Mouse (Mus musculus) lung, embryonic 16.5 days (tissue): ENCODE measurements around the gene Ssna1. TPM values are rescaled to one million over a fixed set of nuclear protein-coding genes. Genes with fewer than 3 reads are reported as not detected.

ENCODE experiments used
- ATAC-seq: fragments of 200-750 bp; cut with Nextera tagmentation; 2 replicates; pipeline ENCODE4 v1.8.0; 2017; ENCODE audit warnings: low read depth, mild to moderate bottlenecking, moderate library complexity
- H3K27ac ChIP-seq: fragments of 300-500 bp; sonication (generic); 2 replicates; pipeline ENCODE4 v1.5.1; 2014; ENCODE audit warnings: mild to moderate bottlenecking, control low read depth, low read length
- H3K27me3 ChIP-seq: fragments of 300-500 bp; sonication (generic); 2 replicates; pipeline ENCODE4 v1.6.1; 2014; ENCODE audit warnings: low read depth, low read length, mixed read lengths; ENCODE audit not compliant: control insufficient read depth, insufficient read depth
- H3K36me3 ChIP-seq: fragments of 300-500 bp; sonication (generic); 2 replicates; pipeline ENCODE4 v1.6.1; 2014; ENCODE audit warnings: low read length; ENCODE audit not compliant: control insufficient read depth, insufficient read depth
- H3K4me1 ChIP-seq: fragments of 300-500 bp; sonication (generic); replicated peaks from 2 replicates; pipeline ENCODE4 v1.6.1; 2014; ENCODE audit warnings: low read length, mixed read lengths; ENCODE audit not compliant: control insufficient read depth, insufficient read depth
- H3K4me2 ChIP-seq: fragments of 300-500 bp; sonication (generic); 2 replicates; pipeline ENCODE4 v1.6.1; 2014; ENCODE audit warnings: low read depth, low read length, control low read depth
- H3K4me3 ChIP-seq: fragments of 300-500 bp; sonication (generic); 2 replicates; pipeline ENCODE4 v1.5.1; 2014; ENCODE audit warnings: mild to moderate bottlenecking, low read length, control low read depth
- H3K9ac ChIP-seq: fragments of 300-500 bp; sonication (generic); 2 replicates; pipeline ENCODE4 v1.6.1; 2014; ENCODE audit warnings: low read length, control low read depth
- H3K9me3 ChIP-seq: fragments of 300-500 bp; sonication (generic); 2 replicates; pipeline ENCODE4 v1.6.1; 2016; ENCODE audit warnings: low read length; ENCODE audit not compliant: control insufficient read depth
- WGBS: fragments of 180-500 bp; shearing (Covaris S2); extraction: QIAGEN DNeasy Blood & Tissue Kit; methylation state at CpG from one replicate; pipeline ENCODE4 v1.1.7; 2014; 5-methylcytosine and 5-hydroxymethylcytosine counted together
- polyA plus RNA-seq: library from polyadenylated mRNA; unstranded; fragments of >200 nt; fragmentation: Nextera tagmentation; extraction: Ambion mirVana; gene quantifications from 2 replicates; pipeline ENCODE4 v1.2.1, GENCODE M21; 2015

The Ssna1 gene
- 219 and 232 TPM in 2 replicates for polyA plus RNA-seq

DNA sequence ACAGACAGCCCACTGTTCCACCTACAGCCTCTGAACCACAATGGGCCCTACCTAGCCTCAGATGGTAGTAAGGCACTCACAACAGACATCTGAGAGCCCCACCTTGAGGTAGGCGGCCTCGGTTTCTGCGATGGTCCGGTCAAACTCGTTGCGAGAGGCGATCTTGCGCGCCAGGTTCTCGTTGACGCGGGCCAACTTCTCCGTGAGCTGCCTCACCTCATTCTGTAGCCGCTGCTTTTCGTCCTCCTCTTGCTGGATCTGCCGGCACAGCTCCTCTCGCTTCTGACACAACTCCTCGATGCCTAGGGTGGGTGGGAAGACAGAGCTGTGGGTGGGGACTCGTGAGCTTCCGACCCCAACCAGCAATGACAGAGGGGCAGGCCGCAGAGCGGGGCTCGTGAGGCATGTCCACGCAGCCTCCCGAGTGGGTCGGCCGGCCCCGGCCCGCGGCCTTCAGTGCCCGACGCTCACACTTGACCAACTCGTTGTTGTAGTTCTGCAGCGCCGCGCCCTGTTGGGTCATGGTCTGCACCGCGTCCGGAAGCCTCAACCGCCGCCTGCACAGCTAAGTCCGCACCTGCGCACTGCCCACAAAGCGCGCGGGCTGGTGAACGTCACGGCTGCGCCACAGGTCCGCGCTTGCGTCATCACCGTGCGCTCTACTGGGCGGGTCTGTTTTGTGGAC is at the start of gene Ssna1, which contains the start of gene Anapc2:
Ssna1 (minus strand) TSS at position 612 of the 685 bp plus-strand sequence.
Anapc2 (plus strand) TSS at position 652 of the 685 bp plus-strand sequence.
- Histone ChIP-seq H3K4me1 (peaks cover 16% of the 10 kb centered on the region), H3K27ac (peak within 1 kb of the TSS; percentile 82), H3K4me2 (peak within 1 kb of the TSS; percentile 88), H3K4me3 (peak within 1 kb of the TSS; percentile 79), H3K9me3 (no peaks in the 10 kb centered on the region), H3K36me3 (peaks cover 24% of the 10 kb centered on the region), H3K9ac (peak within 1 kb of the TSS; percentile 89), H3K27me3 (no peaks in the 10 kb centered on the region)
- peak; percentile 97 for ATAC-seq
- WGBS, result under 1% methylated on average over 54 of the region's 55 CpGs

- Histone ChIP-seq H3K27ac (no peak overlapping the region), H3K4me2 (no peak overlapping the region), H3K36me3 (no peaks in the 10 kb centered on the region), H3K4me3 (no peak overlapping the region), H3K9me3 (no peaks in the 10 kb centered on the region), H3K9ac (no peak overlapping the region), H3K27me3 (peaks cover 18% of the 10 kb centered on the region), H3K4me1 (peaks cover 6% of the 10 kb centered on the region; the same call in 1 of the 2 replicates)
- 27% methylated on average over 2 of the region's 2 CpGs for WGBS
- no peak for ATAC-seq
Measured at GRCm38 (mm10) chr2:25320084-25320483, 47.8 kb upstream of the Ssna1 start.

- Histone ChIP-seq H3K4me3 (peak within 1 kb of the TSS; percentile 37), H3K9me3 (no peaks in the 10 kb centered on the region), H3K9ac (no peak within 1 kb of the TSS), H3K27me3 (peaks cover 18% of the 10 kb centered on the region), H3K27ac (no peak within 1 kb of the TSS), H3K36me3 (no peaks in the 10 kb centered on the region), H3K4me2 (peak within 1 kb of the TSS; percentile 56), H3K4me1 (peaks cover 6% of the 10 kb centered on the region; the same call in 1 of the 2 replicates)
- peak; percentile 59 for ATAC-seq
- WGBS, result 8% methylated on average over 58 of the region's 58 CpGs
Measured at GRCm38 (mm10) chr2:25318971-25319773, 46.9 kb upstream of the Ssna1 start, which contains the start of gene Grin1. TSS of gene Grin1 (minus strand) at chr2:25319187.

DNA sequence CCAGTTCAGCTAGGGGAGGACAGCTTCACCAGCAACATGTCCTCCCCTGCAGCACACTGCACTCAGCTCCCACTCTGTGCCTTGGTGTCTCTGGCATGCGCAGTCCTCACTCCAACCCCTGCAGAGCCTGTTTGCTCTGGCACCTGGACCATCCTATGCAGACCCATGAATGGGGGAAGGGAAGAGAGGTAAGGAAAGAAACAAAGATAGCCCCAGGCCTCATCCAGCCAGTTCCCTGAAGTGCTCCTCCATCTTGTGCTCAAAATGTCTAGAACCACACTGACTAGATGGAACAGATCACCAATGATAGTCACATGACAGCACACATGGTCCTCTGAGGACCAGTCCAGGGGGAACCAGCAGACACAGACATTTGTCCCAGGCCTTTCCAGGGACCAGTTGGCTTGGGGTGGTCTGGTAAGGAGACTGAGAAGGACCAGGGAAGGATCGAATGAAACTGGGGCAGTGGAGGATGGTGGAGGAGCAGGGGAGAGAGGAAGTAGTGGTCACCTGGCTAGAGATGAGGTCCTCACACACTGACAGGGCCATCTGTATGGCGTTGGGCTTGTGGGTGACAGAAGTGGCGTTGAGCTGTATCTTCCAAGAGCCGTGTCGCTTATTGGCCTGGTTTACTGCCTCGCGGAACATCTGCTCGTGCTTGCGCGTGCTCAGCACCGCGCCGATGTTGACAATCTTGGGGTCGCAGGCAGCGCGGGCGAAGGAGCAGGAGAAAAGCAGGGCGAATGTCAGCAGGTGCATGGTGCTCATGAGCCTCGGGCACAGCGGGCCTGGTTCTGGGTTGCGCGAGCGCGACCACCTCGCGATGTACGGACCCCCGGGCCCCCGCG is 46.1 kb upstream of the Ssna1 start:
- no peak for ATAC-seq
- peaks cover 18% of the 10 kb centered on the region for H3K27me3 ChIP-seq
- peak overlapping the region; percentile 56 for H3K4me2 ChIP-seq
- H3K4me1 ChIP-seq, result peaks cover 6% of the 10 kb centered on the region; the same call in 1 of the 2 replicates
- H3K9ac ChIP-seq, result no peak overlapping the region
- H3K9me3 ChIP-seq, result no peaks in the 10 kb centered on the region
- no peak overlapping the region for H3K27ac ChIP-seq
- H3K36me3 ChIP-seq, result no peaks in the 10 kb centered on the region
- 6% methylated on average over 31 of the region's 31 CpGs for WGBS
- peak overlapping the region; percentile 37 for H3K4me3 ChIP-seq

DNA sequence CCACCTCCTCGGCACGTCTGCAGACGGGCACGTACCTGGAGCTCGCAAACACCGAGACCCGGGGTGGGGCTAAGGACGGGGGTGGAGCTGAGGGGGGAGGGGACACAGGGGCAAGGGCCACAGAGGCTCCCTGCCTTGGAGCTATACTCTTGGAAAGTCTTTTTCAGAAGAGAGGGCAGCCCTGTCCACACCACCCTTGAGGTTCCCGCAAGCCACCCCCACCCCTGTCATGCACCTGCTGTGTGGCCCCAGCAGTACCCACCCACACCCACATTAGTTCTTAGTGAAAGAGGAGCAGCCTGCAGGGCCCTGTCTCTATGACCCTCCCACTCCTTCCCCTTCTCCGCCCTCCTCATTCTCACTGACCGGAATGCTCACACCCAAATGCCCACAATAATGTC is 39.3 kb upstream of the Ssna1 start:
- 7% methylated on average over 11 of the region's 11 CpGs for WGBS
- 0 out of 2 replicates have a peak overlapping the region, but pooled peaks have one; percentile 12 for H3K4me2 ChIP-seq
- peaks cover 33% of the 10 kb centered on the region for H3K27me3 ChIP-seq
- H3K9me3 ChIP-seq, result no peaks in the 10 kb centered on the region
- no peak overlapping the region for H3K27ac ChIP-seq
- no peak for ATAC-seq
- H3K4me1 ChIP-seq, result no peaks in the 10 kb centered on the region
- no peak overlapping the region for H3K4me3 ChIP-seq
- no peaks in the 10 kb centered on the region for H3K36me3 ChIP-seq
- H3K9ac ChIP-seq, result no peak overlapping the region

DNA sequence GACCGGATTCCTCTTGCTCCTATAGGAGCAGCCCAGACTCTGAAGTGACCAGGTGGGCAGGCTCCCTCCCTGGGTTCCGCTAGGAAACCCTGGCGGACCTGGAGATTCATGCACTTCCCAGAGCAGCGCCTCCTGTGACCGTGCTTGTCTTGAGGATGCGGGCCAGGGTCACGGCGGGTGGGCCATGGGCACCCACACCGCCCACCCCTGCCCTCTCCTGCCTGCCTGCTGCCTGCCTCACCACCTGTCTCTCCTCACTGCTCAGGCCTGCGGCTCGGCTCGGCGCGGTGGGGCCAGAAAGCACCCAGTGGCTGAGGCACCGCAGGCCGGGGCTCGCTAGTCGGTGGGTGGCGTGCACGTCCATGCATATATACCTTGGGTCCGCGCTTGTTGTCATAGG is 38.7 kb upstream of the Ssna1 start:
- no peak overlapping the region for H3K27ac ChIP-seq
- no peak for ATAC-seq
- H3K9ac ChIP-seq, result no peak overlapping the region
- H3K27me3 ChIP-seq, result peaks cover 33% of the 10 kb centered on the region
- no peaks in the 10 kb centered on the region for H3K4me1 ChIP-seq
- H3K9me3 ChIP-seq, result no peaks in the 10 kb centered on the region
- 0 out of 2 replicates have a peak overlapping the region, but pooled peaks have one; percentile 12 for H3K4me2 ChIP-seq
- H3K36me3 ChIP-seq, result no peaks in the 10 kb centered on the region
- no peak overlapping the region for H3K4me3 ChIP-seq
- 1% methylated on average over 22 of the region's 22 CpGs for WGBS

- Histone ChIP-seq H3K27ac (no peak overlapping the region), H3K4me2 (no peak overlapping the region), H3K4me1 (peaks cover 2% of the 10 kb centered on the region; the same call in 1 of the 2 replicates), H3K9ac (no peak overlapping the region), H3K9me3 (no peaks in the 10 kb centered on the region), H3K36me3 (no peaks in the 10 kb centered on the region), H3K27me3 (peaks cover 38% of the 10 kb centered on the region), H3K4me3 (no peak overlapping the region)
- no peak for ATAC-seq
- WGBS, result 58% methylated on average over 10 of the region's 10 CpGs
Measured at GRCm38 (mm10) chr2:25310180-25310579, 37.9 kb upstream of the Ssna1 start.

- H3K4me2 ChIP-seq, result peak overlapping the region; percentile 57
Measured at GRCm38 (mm10) chr2:25305587-25306359, 33.5 kb upstream of the Ssna1 start.

More at GRCm38 (mm10) chr2:25305587-25306359, 33.5 kb upstream of the Ssna1 start:
- no peaks in the 10 kb centered on the region for H3K9me3 ChIP-seq
- peaks cover 3% of the 10 kb centered on the region; the same call in 1 of the 2 replicates for H3K4me1 ChIP-seq
- H3K27ac ChIP-seq, result no peak overlapping the region
- H3K27me3 ChIP-seq, result peaks cover 20% of the 10 kb centered on the region
- 52% methylated on average over 14 of the region's 14 CpGs for WGBS
- H3K9ac ChIP-seq, result peak overlapping the region; percentile 9; the same call in 1 of the 2 replicates
- peak overlapping the region; percentile 38; the same call in 1 of the 2 replicates for H3K4me3 ChIP-seq
- H3K36me3 ChIP-seq, result no peaks in the 10 kb centered on the region
- no peak for ATAC-seq
